Mouse (Mus musculus) heart, adult 18-20 months (tissue): ENCODE results near the gene Myzap. TPM values are rescaled to one million over a fixed set of nuclear protein-coding genes. Genes with fewer than 3 reads are reported as not detected.

ENCODE experiments used
- DNase-seq, 2 experiments: peaks; one replicate each; pipeline ENCODE4 v3.0.0; 2021 to 2022; ENCODE audit warnings: mixed read lengths in 1 of 2
- total RNA-seq, 2 experiments: library from RNA; stranded (reverse); gene quantifications; 2 replicates each; pipeline ENCODE4 v1.2.3; 2021

The Myzap gene
- total RNA-seq, 2 experiments from 2014 or later: 408 to 450 TPM

- no peak for DNase-seq
These were observed 12.9 kb upstream of the Myzap start for GRCm38 (mm10) chr9:71604914-71605635.

GRCm38 (mm10) chr9:71599861-71600260, 7.7 kb upstream of the Myzap start:
- no peak for DNase-seq

GRCm38 (mm10) chr9:71596888-71597287, 4.7 kb upstream of the Myzap start:
- no peak for DNase-seq

DNA sequence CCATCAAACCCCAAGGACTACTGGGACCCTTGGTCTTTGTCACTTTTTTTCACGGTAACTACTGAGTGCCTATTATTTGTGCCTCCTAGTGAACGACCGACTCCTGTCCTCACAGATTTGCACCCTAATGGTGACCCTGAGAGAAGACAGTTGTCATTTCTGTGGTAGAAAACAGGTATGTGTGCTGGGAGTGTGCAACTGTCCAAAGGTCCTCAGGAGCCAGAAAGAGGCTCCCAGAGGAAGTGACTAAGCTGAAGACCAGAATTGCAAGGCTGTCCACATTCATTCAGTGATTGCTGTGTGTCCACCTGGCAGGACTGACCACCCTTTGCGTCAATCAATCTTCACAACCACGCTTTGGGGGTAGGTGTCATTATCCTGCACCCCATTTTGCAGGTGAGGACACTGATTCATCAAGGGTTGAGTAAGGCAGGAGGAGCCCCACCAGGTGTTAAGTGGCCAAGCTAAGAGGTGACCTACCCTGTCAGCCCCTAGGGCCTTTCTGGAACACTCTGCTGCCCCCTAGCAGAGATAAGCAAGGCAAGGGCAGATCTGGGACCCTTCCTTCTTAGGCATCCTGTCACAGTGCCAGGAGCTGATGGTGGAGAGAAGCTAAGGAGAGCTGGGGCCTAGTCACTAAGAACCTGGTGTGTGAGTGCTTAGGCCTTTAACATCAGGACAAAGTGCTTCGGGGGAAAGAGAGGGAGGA, 571 bp upstream of the Myzap start:
- no peak for DNase-seq

- DNase-seq: no peak
These were observed 1.1 kb downstream of the Myzap start for GRCm38 (mm10) chr9:71591106-71591505.

GRCm38 (mm10) chr9:71589771-71590170, 2.4 kb downstream of the Myzap start:
- DNase-seq: peak; percentile 63 to 81

GRCm38 (mm10) chr9:71588930-71589592, 3.1 kb downstream of the Myzap start:
- DNase-seq: peak; percentile 57 to 84

GRCm38 (mm10) chr9:71586408-71586807, 5.8 kb downstream of the Myzap start:
- no peak for DNase-seq

DNA sequence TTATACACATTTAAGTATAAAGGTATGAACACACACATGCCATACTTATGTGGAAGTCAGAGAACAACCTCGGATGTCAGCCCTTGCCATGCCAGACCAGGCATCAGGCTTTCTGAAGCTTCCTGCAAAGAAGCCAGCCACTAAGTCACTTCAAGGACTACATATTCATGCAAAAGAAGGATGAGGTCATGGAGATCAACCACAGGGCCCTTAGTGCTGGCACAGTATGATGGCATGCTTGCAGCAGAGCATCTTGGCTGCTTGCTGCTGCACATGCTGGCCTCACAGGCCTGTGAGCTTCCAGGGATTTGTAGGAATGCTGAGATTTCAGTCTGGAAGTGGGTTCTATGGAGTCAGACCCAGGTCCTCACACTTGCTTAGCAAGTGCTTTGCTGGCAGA, 9.4 kb downstream of the Myzap start:
- no peak for DNase-seq

GRCm38 (mm10) chr9:71578896-71579564, 13.1 kb downstream of the Myzap start:
- no peak for DNase-seq

DNA sequence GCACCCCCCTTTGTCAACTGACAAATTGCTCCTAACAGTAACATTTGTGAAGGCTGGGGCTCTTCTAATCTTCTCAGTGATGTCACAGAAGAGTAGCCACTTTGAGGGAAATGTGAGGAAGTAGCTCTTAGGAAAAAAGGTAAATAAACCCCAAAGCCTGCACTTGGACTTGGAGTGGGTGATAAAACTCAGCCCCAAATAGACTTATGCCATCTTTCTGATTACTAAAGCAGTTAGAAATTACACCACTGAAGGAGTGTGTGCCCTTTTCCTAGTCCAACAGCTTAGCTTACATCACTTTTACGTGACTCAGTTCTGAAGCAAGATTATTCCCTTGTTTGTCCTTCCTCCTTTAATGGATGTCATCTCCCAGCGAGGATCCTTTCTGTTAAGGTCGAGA, 17.7 kb downstream of the Myzap start:
- no peak for DNase-seq

DNA sequence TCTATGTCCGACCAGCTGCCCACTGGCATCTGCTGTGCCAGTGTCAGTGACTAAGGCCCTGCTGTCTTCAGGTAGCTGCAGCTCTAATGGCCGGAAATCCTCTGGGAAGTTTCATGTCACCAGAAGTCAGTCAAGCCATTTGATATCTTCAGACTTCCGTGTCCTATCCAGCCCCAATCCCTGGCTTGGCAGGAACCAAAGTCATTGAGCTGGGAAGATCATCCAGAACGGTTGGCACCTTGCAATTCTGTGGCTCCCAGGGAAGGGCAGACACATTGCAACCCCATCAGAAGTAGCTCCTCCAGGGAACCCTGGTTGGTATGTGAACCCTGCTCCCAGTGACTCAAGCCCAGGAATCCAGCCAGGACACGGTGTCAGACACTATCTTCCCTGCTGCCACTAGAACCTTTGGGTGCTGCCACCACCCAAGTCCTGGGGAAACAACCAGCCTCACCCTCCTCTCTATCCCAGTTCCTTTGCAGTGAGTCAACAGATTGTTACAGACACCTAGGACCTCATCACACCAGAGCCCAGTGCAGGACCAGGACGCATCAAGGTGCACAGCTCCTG, 18.3 kb downstream of the Myzap start:
- peak; percentile 68 to 88 for DNase-seq

DNA sequence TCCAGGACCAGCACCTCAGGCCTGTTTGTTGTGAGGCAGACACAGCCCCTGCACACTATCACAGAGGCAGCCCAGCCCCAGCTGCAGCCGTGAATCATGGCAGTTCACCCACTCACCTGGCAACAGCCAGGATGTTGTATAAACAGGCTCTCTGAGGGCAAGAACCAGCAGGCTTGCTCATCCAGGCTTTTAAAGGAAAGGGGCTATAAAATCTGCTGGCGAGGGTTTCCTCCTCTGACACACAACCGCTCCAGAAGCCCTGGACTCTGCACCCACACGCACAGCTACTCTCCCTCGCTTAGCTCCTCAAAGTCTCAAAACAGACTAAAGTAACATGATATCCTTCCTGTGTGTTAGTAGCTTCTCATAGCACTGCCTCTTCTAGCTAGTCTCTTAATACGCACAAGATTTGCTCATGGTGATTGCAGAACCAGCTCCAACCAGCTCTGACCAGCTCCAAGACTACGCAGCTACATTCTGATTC, 21.0 kb downstream of the Myzap start:
- no peak for DNase-seq

DNA sequence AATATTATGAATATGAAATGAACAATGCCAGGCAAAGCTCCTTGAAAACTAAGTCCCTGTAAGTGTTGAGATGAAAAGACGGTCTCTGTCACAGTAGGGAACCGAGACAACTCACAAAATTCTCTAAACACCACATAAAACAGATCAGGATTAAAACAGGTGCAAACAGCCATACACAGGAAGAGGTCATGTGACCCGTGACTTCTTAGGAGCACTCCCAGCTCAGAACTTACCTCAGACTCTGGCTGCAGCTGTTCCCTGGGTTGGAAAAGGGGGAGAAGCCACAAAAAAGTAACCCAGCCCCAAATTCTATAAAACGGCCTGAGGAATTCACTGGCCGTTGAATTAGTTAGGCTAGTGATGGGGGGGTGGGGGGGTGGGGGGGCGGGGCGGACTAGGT, 22.0 kb downstream of the Myzap start:
- DNase-seq: no peak

DNA sequence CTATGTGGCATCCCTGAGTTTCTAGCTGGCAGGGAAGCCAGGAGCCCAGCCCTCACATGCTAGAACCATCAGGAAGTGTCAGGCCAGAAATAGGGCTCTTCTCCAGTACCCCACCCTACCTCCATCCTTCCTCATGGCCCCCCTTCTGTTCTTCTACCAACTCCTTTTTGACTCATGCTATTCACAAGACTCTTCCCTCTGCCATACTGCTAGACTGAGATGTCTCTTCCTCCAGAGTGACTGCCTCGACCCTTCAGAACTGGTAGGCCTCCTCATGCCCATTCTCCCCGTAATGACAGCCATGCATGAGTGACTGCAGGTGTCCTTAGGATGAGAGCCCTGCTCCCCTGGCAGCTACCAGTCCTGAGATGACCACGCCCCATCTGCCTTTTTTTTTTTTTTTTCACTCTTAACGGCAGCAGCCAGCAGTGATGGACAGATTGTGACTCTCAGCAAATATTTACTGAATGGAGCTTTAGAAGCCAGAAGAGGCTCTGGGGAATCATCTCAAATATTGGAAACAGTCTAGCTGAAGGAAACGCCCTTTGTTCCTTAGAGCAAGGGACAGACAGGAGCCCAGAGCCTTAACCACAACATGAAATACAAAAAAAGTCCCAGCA, 23.7 kb downstream of the Myzap start:
- DNase-seq: no peak

GRCm38 (mm10) chr9:71567391-71567790, 24.8 kb downstream of the Myzap start:
- DNase-seq: peak in 1 of 2 experiments; percentile 55

DNA sequence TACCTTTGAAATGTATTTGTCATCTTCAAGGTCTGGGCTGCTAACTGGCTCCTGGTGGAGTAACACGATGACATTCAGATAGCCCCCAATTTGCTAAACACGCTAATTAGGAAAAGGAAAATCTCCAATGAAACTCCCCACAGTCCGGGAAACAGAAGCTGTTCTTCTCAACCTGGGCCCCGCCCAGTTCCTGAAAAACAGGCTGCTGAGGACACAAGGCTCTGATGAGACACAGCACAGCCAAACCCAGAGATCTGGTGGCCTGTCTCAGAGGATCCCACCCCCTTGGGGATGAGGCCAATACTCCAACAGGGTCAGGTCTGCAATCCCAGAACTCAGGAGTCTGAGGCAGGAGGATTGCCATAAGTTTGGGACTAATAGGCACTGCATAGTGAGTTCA, 25.4 kb downstream of the Myzap start:
- DNase-seq: peak; percentile 65 to 82

- DNase-seq: peak; percentile 88 to 90
These were observed 34.4 kb downstream of the Myzap start for GRCm38 (mm10) chr9:71557737-71558136.

GRCm38 (mm10) chr9:71554001-71554400, 38.2 kb downstream of the Myzap start:
- DNase-seq: no peak

GRCm38 (mm10) chr9:71550176-71550575, 42.0 kb downstream of the Myzap start:
- no peak for DNase-seq

DNA sequence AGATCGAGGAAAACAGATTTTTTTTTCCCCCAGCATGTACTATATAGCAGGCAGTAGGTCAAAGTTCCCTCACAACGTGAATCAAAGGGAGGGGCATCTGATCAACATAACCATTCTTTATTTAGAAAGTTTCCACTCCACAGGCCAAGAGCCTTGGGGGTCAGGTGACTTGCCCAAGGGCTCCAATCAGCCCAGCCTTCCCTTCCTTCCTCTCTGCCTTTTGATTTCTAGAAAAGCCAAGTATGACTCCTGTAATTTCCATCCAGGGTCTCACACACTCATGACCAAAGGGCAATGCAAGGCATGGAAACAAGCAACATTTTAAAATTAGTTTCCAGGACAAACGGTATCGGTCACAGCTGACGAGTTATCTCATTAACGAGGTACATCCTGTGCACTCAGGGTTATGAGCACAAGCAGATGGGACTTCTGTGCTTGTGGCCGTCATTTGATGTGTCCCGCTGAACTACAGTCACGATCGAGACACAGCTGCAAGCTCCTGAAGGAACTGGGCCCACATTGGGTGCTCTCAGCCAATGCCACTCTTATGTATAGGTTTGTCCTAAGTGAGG, 44.4 kb downstream of the Myzap start:
- DNase-seq: peak; percentile 68 to 77
